Mouse (Mus musculus) spleen, adult 12 weeks (tissue): ENCODE data around the gene Aldh3b3.

ENCODE experiments used
- DNase-seq: peaks from one replicate; pipeline ENCODE4 v3.0.0; 2022; ENCODE audit warnings: low spot score

The Aldh3b3 gene

GRCm38 (mm10) chr19:3958470-3958869 is at the start of gene Aldh3b3:
Aldh3b3 (plus strand) TSS chr19:3958645.
- no peak for DNase-seq

- DNase-seq, result no peak
Observed at GRCm38 (mm10) chr19:3910206-3910605, 48.2 kb upstream of the Aldh3b3 start.

- peak; percentile 90 for DNase-seq
Observed at GRCm38 (mm10) chr19:3912337-3913204, 45.9 kb upstream of the Aldh3b3 start, which contains the start of gene Ndufs8. Ndufs8 (minus strand) TSS chr19:3912774.

- DNase-seq, result no peak
Observed at GRCm38 (mm10) chr19:3913692-3914091, 44.8 kb upstream of the Aldh3b3 start.

GRCm38 (mm10) chr19:3914535-3914934 is 43.9 kb upstream of the Aldh3b3 start:
- no peak for DNase-seq

- DNase-seq, result no peak
Observed at GRCm38 (mm10) chr19:3916727-3917126, 41.7 kb upstream of the Aldh3b3 start.

GRCm38 (mm10) chr19:3919928-3920327 is 38.5 kb upstream of the Aldh3b3 start:
- no peak for DNase-seq

GRCm38 (mm10) chr19:3922661-3923371 is 35.6 kb upstream of the Aldh3b3 start:
- no peak for DNase-seq

- no peak for DNase-seq
Observed at GRCm38 (mm10) chr19:3923586-3923985, 34.9 kb upstream of the Aldh3b3 start.

- no peak for DNase-seq
Observed at GRCm38 (mm10) chr19:3924190-3924589, 34.3 kb upstream of the Aldh3b3 start.

- DNase-seq, result no peak
Observed at GRCm38 (mm10) chr19:3924868-3925267, 33.6 kb upstream of the Aldh3b3 start.

- no peak for DNase-seq
Observed at GRCm38 (mm10) chr19:3925859-3926258, 32.6 kb upstream of the Aldh3b3 start.

- DNase-seq, result no peak
Observed at GRCm38 (mm10) chr19:3926279-3926678, 32.2 kb upstream of the Aldh3b3 start.

GRCm38 (mm10) chr19:3926685-3927084 is 31.8 kb upstream of the Aldh3b3 start:
- DNase-seq, result no peak

GRCm38 (mm10) chr19:3927989-3928388 is 30.5 kb upstream of the Aldh3b3 start:
- DNase-seq, result no peak

GRCm38 (mm10) chr19:3928779-3929178 is 29.7 kb upstream of the Aldh3b3 start:
- no peak for DNase-seq

- no peak for DNase-seq
Observed at GRCm38 (mm10) chr19:3929211-3929941, 29.1 kb upstream of the Aldh3b3 start, which contains the start of gene Aldh3b1. Aldh3b1 (minus strand) TSS chr19:3929808.

- DNase-seq, result no peak
Observed at GRCm38 (mm10) chr19:3930262-3931057, 28.0 kb upstream of the Aldh3b3 start.

GRCm38 (mm10) chr19:3931716-3932115 is 26.7 kb upstream of the Aldh3b3 start:
- no peak for DNase-seq

- DNase-seq, result peak; percentile 41
Observed at GRCm38 (mm10) chr19:3935032-3935895, 23.2 kb upstream of the Aldh3b3 start, which contains the start of gene Unc93b1. Unc93b1 (plus strand) TSS chr19:3935186.
